Mouse (Mus musculus): ENCODE data around the gene Klra7.
"Not testable (repeated sequence)": the region's sequence is repeated elsewhere in the genome, so short reads cannot be mapped to it uniquely, and the experiment has no call there.

Gene Klra7

GRCm38 (mm10) chr6:130233222-130233621 is at the start of gene Klra7:
TSS of gene Klra7 (minus strand) at chr6:130233322.
- no peak for DNase-seq (ENCODE audit: low spot score)

DNA sequence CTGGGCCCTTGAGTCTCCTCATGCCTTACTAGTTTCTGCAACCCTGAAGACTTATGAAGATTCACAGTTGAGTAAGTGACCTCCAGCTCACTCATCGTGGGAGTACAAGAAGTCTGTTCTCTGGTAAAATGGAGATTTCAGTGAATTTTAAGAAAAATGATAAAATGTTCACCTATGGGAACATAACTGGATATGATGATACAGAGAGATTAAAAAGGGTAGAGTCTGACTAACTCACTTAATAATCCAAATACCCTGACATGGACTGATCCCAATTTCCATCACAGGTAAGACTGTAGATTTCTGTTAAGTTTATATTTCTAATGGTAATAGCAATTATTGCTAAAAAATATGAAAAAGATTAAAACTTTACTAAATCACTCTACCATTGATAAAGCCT is 48.7 kb upstream of the Klra7 start, which contains the start of gene Klra10:
TSS of gene Klra10 (minus strand) at position 101 of the 400 bp plus-strand sequence.
- DNase-seq (ENCODE audit: low spot score): not testable (repeated sequence)

DNA sequence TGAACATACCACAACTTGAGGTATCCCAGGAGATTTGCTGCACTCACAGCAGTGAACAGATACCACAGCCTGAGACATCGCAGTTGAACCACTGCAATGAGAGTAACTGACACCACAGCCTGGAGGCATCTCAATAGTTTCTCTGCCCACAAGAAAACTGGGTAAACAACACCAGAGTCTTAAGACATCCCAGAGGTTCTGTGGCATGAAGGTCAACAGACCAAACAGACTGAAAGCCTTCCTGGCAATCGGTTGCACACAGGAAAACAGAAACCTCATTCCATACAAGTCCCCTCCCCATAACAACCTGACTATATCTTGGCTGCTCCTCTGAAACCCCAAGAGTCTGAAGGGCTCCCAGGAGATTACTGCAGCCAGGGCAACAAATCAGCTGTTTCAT is 22.2 kb upstream of the Klra7 start:
- DNase-seq (ENCODE audit: low spot score): no peak

GRCm38 (mm10) chr6:130237536-130237935 is 4.4 kb upstream of the Klra7 start:
- DNase-seq (ENCODE audit: low spot score): no peak

DNA sequence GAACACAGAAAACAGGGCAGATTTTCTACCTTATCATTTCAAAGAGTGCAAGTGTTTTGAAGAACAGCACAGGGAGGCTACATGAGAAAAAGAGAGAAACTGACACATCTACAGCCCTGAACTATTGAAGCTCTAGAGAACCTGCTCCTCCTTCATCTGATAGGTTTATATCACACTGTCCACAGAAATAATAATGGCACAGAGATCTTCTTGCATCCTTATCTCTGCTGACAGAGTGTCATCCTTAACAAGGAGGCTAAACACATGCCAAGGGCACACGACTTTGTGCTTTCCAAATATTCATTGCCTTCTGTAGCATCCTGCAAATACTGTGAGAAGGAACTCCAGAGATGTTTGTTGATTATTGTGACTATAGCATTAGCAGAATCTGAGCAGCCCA is 3.5 kb upstream of the Klra7 start:
- DNase-seq (ENCODE audit: low spot score): no peak

DNA sequence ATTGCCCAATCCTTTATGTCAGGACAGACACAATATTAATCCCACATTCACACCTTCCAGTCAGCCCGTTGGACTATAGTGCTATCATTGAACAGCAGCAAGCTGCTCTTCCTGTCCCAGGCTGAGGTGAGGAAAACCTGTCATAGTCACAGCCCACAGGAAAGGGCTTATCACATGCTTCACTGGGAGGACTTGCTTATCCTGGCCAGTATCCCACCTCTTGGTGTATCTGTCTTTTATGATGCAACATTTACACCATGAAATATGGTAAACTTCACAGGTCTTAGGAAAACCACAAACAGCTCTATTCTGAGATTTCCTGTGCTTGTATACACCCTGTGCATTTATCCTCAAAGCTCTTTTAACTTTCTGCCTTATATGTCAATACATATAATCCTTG is 35.7 kb downstream of the Klra7 start:
- DNase-seq (ENCODE audit: low spot score): not testable (repeated sequence)

GRCm38 (mm10) chr6:130193012-130193411 is 40.1 kb downstream of the Klra7 start, which contains the start of gene Klra9:
TSS of gene Klra9 (minus strand) at chr6:130193112.
- DNase-seq (ENCODE audit: low spot score): not testable (repeated sequence)
